Mouse (Mus musculus): ENCODE data around the gene Srcin1. TPM values are rescaled to one million over a fixed set of nuclear protein-coding genes. Genes with fewer than 3 reads are reported as not detected.

The Srcin1 gene
- polyA plus RNA-seq, 1 experiment from 2014 or later = 2.0 TPM

- Histone ChIP-seq H3K36me3 (no peaks in the 10 kb centered on the region), H3K4me3 (replicated peaks) (no peak overlapping the region), H3K9me3 (replicated peaks) (no peaks in the 10 kb centered on the region), H3K9ac (no peak overlapping the region), H3K4me2 (replicated peaks) (no peak overlapping the region), H3K27me3 (peaks cover 91% of the 10 kb centered on the region), H3K4me1 (peaks cover 18% of the 10 kb centered on the region), H3K27ac (replicated peaks) (no peak overlapping the region)
- no peak for ATAC-seq (ENCODE audit: insufficient number of reproducible peaks, low FRiP score, low TSS enrichment, low read depth)
- WGBS = 44% methylated on average over 8 of the region's 8 CpGs
Measured at GRCm38 (mm10) chr11:97548757-97549156, 27.2 kb downstream of the Srcin1 start.

DNA sequence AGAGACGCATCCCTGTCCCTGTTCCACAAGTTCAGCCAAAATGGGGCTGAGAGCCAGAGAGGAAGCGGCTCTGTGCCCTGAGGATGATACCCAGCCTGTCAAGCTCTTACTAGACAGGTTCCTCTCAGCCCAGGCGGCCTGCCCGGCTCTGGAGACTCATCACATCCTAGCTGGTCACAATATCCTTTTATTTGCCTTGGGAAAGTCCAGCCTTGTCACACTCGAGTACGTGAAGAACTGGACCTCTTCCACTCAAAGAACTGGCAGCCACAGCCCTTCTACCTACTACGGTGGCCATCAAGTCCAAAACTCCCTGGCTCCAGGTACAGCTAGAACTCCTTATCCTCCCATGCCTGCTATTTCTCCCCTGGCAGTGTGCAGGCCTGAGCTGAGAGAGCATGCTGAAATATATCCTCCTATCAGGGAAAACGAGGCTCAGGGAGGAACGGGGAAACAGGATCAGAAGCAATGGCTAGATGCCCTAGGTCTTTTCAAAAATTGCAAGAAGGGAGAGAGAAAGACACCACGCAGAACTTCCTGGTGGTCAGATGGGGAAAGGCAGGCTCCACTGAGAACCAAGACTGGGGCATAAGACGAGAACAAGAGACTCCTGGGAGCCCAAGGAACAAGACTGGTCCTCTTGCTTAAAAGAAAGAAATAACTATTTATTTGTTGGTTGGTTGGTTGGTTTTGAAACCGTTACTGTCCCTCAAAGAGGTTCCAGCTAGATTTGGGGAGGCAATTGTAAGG is 27.9 kb downstream of the Srcin1 start:
- Histone ChIP-seq H3K9me3 (replicated peaks) (no peaks in the 10 kb centered on the region), H3K36me3 (no peaks in the 10 kb centered on the region), H3K4me2 (replicated peaks) (no peak overlapping the region), H3K27me3 (peaks cover 97% of the 10 kb centered on the region), H3K4me3 (replicated peaks) (no peak overlapping the region), H3K9ac (no peak overlapping the region), H3K27ac (replicated peaks) (no peak overlapping the region), H3K4me1 (peaks cover 18% of the 10 kb centered on the region)
- 56% methylated on average over 12 of the region's 12 CpGs for WGBS
- no peak for ATAC-seq (ENCODE audit: insufficient number of reproducible peaks, low FRiP score, low TSS enrichment, low read depth)

GRCm38 (mm10) chr11:97546804-97547411 is 29.1 kb downstream of the Srcin1 start:
- Histone ChIP-seq H3K4me3 (replicated peaks) (peak overlapping the region; percentile 53), H3K4me2 (replicated peaks) (peak overlapping the region; percentile 99), H3K9me3 (replicated peaks) (no peaks in the 10 kb centered on the region), H3K9ac (0 out of 2 replicates have a peak overlapping the region, but pooled peaks have one; percentile 23), H3K27ac (replicated peaks) (no peak overlapping the region), H3K4me1 (peaks cover 18% of the 10 kb centered on the region), H3K36me3 (no peaks in the 10 kb centered on the region), H3K27me3 (peaks cover 90% of the 10 kb centered on the region)
- peak; percentile 34; the same call in 1 of the 2 replicates for ATAC-seq (ENCODE audit: insufficient number of reproducible peaks, low FRiP score, low TSS enrichment, low read depth)
- WGBS = under 1% methylated on average over 58 of the region's 73 CpGs

DNA sequence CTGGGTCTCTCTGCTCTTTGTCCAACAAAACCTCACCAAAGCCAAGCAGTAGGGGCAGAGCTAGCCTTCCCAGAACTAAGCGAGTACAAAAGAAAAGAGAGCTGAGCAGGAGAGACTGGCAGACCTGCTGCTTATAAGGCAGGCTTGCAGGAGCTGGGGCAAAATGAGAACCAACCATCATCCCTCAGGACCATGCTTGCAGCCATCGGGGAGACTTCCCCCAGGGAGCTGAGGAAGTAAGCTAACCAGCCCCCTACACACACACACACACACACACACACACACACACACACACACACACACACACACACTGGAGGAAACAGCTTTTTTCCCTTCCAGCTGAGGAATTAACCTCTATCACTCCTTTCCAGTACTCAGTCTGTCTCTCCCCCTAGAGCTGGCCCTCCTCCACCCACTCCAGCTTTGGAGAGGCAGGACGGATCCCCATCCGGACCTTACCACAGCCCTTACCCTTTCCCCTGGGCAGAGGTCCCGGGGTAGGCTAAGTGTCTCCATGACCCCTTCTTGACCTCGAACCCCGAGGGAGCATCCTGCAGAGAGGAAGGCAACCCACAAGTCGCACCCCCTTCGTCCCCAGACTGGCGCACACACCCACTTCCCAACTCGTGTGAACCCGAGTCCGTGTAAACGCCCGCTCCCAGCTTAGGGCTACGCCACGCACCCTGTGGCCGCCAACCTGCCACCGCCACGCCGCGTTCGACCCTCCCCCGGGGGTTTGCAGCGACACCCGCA is 30.0 kb downstream of the Srcin1 start:
- H3K4me2 ChIP-seq (replicated peaks) = peak overlapping the region; percentile 99
- no peak overlapping the region for H3K9ac ChIP-seq
- H3K27ac ChIP-seq (replicated peaks) = no peak overlapping the region
- peaks cover 87% of the 10 kb centered on the region for H3K27me3 ChIP-seq
- peaks cover 20% of the 10 kb centered on the region for H3K4me1 ChIP-seq
- WGBS = 4% methylated on average over 26 of the region's 26 CpGs
- H3K36me3 ChIP-seq = no peaks in the 10 kb centered on the region
- H3K4me3 ChIP-seq (replicated peaks) = peak overlapping the region; percentile 53
- no peak for ATAC-seq (ENCODE audit: insufficient number of reproducible peaks, low FRiP score, low TSS enrichment, low read depth)
- no peaks in the 10 kb centered on the region for H3K9me3 ChIP-seq (replicated peaks)

GRCm38 (mm10) chr11:97543883-97544282 is 32.1 kb downstream of the Srcin1 start:
- peaks cover 72% of the 10 kb centered on the region for H3K27me3 ChIP-seq
- H3K9ac ChIP-seq = no peak overlapping the region
- no peak overlapping the region for H3K4me2 ChIP-seq (replicated peaks)
- no peak for ATAC-seq (ENCODE audit: insufficient number of reproducible peaks, low FRiP score, low TSS enrichment, low read depth)
- H3K4me1 ChIP-seq = peaks cover 27% of the 10 kb centered on the region
- no peak overlapping the region for H3K4me3 ChIP-seq (replicated peaks)
- no peak overlapping the region for H3K27ac ChIP-seq (replicated peaks)
- no peaks in the 10 kb centered on the region for H3K9me3 ChIP-seq (replicated peaks)
- WGBS = 82% methylated on average over 9 of the region's 9 CpGs
- H3K36me3 ChIP-seq = no peaks in the 10 kb centered on the region

GRCm38 (mm10) chr11:97543181-97543733 is 32.7 kb downstream of the Srcin1 start:
- no peak overlapping the region for H3K4me3 ChIP-seq (replicated peaks)
- H3K27me3 ChIP-seq = peaks cover 66% of the 10 kb centered on the region
- ATAC-seq (ENCODE audit: insufficient number of reproducible peaks, low FRiP score, low TSS enrichment, low read depth) = no peak
- H3K27ac ChIP-seq (replicated peaks) = no peak overlapping the region
- H3K4me1 ChIP-seq = peaks cover 27% of the 10 kb centered on the region
- 54% methylated on average over 12 of the region's 12 CpGs for WGBS
- no peak overlapping the region for H3K4me2 ChIP-seq (replicated peaks)
- H3K36me3 ChIP-seq = no peaks in the 10 kb centered on the region
- H3K9ac ChIP-seq = no peak overlapping the region
- no peaks in the 10 kb centered on the region for H3K9me3 ChIP-seq (replicated peaks)

DNA sequence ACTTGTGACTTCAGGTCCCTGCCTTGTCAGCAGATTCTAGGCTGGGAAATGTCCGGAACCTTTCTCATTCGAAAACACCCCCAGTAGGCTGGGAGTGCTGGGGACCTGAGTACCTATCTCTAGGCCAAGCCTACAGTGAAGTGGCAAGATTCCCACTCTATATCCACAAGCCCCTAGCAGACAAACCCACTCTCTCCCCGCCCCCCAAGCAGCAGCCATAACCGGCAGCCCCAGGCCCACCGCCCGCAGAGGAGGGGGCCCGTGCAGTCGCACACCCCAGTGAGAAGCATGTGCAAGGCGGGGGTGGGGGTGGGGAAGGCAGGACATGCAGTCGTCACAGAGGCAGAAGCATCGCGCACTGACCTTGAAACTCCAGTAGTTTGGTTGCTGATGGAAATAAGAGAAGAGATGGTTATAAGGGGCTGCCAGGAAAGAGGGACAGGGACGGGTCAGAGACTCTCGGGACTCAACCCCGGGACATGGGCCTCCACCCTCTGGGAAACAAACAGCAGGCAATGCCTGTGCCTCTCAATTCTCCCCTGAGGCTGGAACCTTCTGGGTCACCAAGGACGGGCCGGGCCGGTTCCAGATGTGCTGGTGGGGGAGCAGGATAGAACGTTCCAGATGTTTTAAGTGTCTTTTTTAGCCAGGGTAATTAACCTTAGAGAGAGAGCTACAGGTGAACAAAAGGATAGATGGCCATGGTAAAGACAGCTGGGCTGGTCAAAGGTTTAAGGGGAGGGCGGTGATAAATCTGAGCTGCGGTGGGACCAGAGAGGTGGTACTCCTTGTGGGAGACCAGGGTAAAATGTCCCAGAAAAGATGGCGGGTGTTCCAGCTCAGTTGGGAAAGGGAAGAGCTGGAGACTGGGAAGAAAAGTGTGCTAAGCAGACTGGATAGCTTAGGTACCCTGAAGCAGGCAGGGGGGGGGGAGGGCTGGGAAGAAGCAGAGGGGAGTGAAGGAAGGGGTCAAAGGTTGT is 33.5 kb downstream of the Srcin1 start:
- Histone ChIP-seq H3K4me3 (replicated peaks) (no peak overlapping the region), H3K36me3 (no peaks in the 10 kb centered on the region), H3K27me3 (peaks cover 65% of the 10 kb centered on the region), H3K4me1 (peaks cover 29% of the 10 kb centered on the region), H3K27ac (replicated peaks) (no peak overlapping the region), H3K9ac (no peak overlapping the region), H3K9me3 (replicated peaks) (no peaks in the 10 kb centered on the region), H3K4me2 (replicated peaks) (no peak overlapping the region)
- ATAC-seq (ENCODE audit: insufficient number of reproducible peaks, low FRiP score, low TSS enrichment, low read depth) = no peak
- 56% methylated on average over 22 of the region's 22 CpGs for WGBS

- H3K36me3 ChIP-seq = no peaks in the 10 kb centered on the region
- H3K27ac ChIP-seq (replicated peaks) = no peak overlapping the region
- no peak overlapping the region for H3K4me3 ChIP-seq (replicated peaks)
- H3K4me1 ChIP-seq = peaks cover 29% of the 10 kb centered on the region
- H3K27me3 ChIP-seq = peaks cover 65% of the 10 kb centered on the region
- H3K4me2 ChIP-seq (replicated peaks) = no peak overlapping the region
- WGBS = 27% methylated on average over 3 of the region's 3 CpGs
- no peak overlapping the region for H3K9ac ChIP-seq
- H3K9me3 ChIP-seq (replicated peaks) = no peaks in the 10 kb centered on the region
- no peak for ATAC-seq (ENCODE audit: insufficient number of reproducible peaks, low FRiP score, low TSS enrichment, low read depth)
Measured at GRCm38 (mm10) chr11:97540604-97541003, 35.4 kb downstream of the Srcin1 start.

DNA sequence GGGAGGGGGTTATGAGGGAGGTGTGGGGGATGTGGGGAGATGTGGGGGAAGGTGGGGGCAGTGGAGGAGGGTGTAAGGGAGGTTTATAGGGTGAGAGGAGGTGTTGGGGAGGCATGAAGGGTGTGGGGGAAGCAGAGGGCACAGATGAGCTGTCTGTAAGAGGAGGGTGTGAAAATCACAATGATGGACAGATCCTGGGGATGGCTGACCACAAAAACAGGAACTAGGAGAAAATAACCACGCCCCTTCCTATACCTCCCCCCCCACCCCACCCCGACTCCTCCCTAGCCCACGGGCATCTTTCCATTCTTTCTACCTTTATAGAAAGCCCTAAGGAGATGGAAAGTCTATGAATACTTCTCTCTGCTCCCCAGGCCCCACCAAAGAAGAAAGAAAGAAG is 35.9 kb downstream of the Srcin1 start:
- 53% methylated on average over 3 of the region's 3 CpGs for WGBS
- H3K4me1 ChIP-seq = peaks cover 29% of the 10 kb centered on the region
- ATAC-seq (ENCODE audit: insufficient number of reproducible peaks, low FRiP score, low TSS enrichment, low read depth) = no peak
- H3K27me3 ChIP-seq = peaks cover 65% of the 10 kb centered on the region
- H3K9me3 ChIP-seq (replicated peaks) = no peaks in the 10 kb centered on the region
- H3K4me3 ChIP-seq (replicated peaks) = no peak overlapping the region
- no peak overlapping the region for H3K9ac ChIP-seq
- no peak overlapping the region for H3K27ac ChIP-seq (replicated peaks)
- H3K36me3 ChIP-seq = no peaks in the 10 kb centered on the region
- no peak overlapping the region for H3K4me2 ChIP-seq (replicated peaks)

- H3K4me2 ChIP-seq (replicated peaks) = no peak overlapping the region
- no peak for ATAC-seq (ENCODE audit: insufficient number of reproducible peaks, low FRiP score, low TSS enrichment, low read depth)
- H3K4me1 ChIP-seq = peaks cover 34% of the 10 kb centered on the region
- no peaks in the 10 kb centered on the region for H3K9me3 ChIP-seq (replicated peaks)
- peaks cover 65% of the 10 kb centered on the region for H3K27me3 ChIP-seq
- H3K36me3 ChIP-seq = no peaks in the 10 kb centered on the region
- 82% methylated on average over 5 of the region's 5 CpGs for WGBS
- no peak overlapping the region for H3K9ac ChIP-seq
- no peak overlapping the region for H3K27ac ChIP-seq (replicated peaks)
- H3K4me3 ChIP-seq (replicated peaks) = no peak overlapping the region
Measured at GRCm38 (mm10) chr11:97539622-97540021, 36.4 kb downstream of the Srcin1 start.

All from embryonic facial prominence, embryonic 15.5 days (tissue).